Mouse (Mus musculus): ENCODE data around the gene Muc3.

Gene Muc3

DNA sequence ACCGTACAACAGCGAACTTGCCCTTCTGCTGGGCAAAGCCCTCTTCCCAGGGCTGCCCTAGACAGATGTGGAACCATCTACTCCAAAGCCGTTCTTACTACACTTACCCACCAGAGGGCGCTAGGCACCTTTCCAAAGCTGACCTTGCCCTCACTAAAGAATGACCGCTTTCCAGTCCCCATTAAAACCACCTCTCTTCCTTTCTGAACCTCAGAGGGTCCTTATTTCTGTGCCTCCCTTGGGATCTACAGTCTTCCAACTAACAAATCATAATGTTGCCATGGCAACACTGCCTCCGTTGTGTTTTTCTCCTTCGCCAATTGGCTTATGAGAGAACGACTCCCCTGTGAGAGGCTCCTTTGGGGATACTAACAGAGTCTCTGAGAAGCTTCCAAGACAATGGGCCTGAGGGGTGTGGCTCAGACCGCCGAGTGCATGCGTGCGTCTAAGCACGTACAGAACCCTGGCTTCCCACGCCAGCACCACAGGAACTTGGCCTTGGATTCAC, 26.4 kb downstream of the Muc3 start:
- in situ Hi-C loops (cut with MboI, MseI) = no loop called here

DNA sequence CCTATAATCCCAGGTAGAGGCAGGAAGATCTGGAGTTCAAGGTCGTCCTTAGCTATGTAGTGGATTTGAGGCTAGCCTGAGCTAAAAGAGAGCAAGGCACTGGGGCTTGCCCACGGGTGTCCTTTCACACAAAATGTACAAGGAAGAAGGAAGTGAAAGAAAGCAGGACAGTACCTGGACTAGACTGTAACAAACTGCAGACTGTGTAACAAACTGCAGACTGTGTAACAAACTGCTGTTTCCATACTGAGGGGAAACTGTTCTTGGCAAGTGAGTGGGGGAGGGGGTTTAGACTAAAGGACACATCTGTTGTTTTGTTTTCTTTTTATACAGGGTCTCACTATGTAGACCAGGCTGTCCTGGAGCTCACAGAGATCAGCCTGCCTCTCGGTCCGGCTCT, 27.8 kb downstream of the Muc3 start:
- in situ Hi-C loops (cut with MboI, MseI) = no loop called here

DNA sequence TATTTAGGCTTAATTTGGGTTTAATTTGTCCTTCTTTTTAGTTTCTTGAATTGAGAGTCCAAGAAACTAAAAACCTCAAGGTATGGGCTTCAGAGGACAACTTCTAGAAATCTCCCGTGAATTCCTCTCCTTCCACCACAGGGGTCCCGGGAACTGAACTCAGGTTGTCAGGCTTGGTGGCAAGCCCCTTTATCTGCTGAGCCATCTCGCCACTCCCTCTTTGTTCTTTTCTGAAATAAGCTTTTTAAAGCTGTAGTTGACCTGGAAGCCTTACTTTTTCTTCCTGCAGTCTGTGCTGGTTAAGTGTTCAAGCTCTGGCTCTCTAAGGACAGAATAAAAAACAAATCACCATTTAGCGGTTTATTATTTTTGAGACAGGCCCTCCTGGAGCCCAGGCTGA, 30.2 kb downstream of the Muc3 start:
- in situ Hi-C loops (cut with MboI, MseI) = loop anchor here (10.0 kb wide), 1 partner anchor 194 kb away; no protein-coding TSS in a partner anchor

- in situ Hi-C loops (cut with MboI, MseI) = loop anchor here (10.0 kb wide), 1 partner anchor 193 kb away; no protein-coding TSS in a partner anchor
Measured at GRCm38 (mm10) chr5:137117994-137118393, 31.1 kb downstream of the Muc3 start.

DNA sequence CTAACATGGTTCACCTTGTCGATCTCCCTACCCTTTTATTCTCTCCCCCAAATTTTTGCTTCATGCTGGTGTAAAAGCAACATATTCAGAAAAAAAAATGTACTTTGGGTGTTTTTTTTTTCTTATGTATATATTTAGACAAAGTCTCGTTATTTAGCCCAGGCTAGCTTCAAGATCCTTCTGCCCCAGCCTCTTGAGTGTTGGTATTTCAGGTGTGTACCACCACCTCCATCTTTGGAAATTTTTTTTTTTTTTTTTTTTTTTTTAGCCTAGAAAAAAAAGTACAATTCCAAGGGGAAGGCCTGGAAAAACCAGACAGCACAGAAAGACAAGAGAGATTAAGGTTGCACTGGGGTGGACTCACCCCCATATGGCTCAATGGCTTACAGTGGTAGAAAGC, 32.1 kb downstream of the Muc3 start:
- in situ Hi-C loops (cut with MboI, MseI) = loop anchor here (10.0 kb wide), 1 partner anchor 192 kb away; no protein-coding TSS in a partner anchor

DNA sequence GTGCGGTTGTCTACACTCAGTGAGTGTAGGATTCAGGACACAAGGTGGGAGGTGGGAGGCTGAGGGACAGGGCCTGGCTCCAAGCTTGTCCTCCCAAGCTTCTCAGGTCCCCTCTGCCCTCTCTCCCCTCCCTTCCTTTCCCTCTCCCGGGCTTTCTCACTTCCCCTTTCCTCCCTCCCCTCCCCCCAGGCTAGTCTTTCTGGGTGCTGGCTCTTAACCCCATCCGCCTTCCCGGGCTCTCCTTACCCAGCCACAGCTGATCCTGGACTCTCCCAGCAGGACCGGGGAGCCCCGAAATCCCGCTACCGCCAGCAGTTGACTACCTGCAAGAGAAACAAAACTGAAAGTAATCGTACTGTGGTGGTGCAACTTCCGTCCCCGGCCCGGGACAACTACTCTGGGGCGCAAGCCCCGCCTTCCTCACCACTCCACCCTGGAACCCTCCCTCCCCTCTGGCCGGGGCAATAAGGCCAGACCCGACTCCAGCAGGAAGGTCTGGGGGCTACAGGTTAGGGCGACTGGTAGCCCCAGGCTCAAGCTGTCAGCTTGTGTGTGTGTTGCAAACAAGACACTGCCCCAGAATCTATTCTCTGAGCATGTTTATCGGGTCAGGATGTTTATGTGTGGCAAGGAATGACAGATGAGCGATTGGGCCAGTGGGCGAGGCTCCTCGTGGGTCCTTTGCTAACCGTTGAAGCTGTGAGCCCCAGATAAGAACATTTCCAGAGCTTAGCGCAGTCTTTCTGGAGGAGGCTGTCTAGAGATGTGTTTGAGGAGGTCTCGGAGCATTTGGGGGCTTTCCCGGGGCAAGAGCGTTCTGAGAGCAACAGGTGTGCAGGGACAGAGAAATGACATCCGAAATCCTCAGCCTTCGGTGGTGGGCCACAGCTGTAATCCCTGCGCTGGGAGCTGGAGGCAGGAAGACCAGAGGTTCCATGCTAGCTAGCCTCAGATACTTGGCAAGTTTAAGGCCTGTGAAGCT, 33.0 kb downstream of the Muc3 start, which contains the start of gene Trim56:
Gene Trim56, minus strand, starts transcription at position 344 of the 982 bp plus-strand sequence.
- in situ Hi-C loops (cut with MboI, MseI) = loop anchor here (10.0 kb wide), 1 partner anchor 191 kb away; no protein-coding TSS in a partner anchor

DNA sequence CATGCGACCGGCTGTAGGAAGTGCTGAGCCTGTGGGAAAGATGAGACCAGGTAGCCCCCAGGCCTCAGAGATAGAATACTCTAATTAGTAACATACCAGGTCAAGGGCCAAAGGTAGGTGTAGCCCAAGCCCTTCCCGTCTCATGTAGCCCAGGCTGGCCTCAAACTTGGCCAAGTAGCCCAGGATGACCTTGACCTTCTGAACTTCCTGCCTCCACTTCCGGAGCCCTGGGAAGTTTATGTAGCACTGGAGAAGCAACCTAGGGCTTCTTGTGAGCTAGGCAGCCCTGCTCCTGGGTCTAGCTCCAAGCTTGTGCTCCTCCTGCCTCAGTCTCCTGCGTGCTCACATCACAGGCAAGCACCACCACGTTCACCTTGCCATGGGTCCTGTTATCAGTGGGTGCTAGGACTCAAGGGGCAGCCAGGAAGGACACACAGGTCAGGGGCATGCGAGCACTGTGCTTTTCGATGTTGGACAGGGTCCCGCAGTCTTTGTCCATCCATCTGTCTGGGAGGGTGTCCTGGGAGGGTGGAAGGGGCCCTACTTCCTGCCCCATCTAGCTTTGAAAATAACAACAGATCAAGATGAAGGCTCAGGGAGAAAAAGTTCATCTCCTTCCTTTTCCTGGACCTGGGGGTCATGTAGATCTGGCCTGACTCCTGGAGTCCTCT, 34.1 kb downstream of the Muc3 start:
- in situ Hi-C loops (cut with MboI, MseI) = loop anchor here (10.0 kb wide), 1 partner anchor 190 kb away; no protein-coding TSS in a partner anchor

GRCm38 (mm10) chr5:137111542-137112408, 37.3 kb downstream of the Muc3 start:
- in situ Hi-C loops (cut with MboI, MseI) = loop anchor here (10.0 kb wide), 1 partner anchor 187 kb away; no protein-coding TSS in a partner anchor

DNA sequence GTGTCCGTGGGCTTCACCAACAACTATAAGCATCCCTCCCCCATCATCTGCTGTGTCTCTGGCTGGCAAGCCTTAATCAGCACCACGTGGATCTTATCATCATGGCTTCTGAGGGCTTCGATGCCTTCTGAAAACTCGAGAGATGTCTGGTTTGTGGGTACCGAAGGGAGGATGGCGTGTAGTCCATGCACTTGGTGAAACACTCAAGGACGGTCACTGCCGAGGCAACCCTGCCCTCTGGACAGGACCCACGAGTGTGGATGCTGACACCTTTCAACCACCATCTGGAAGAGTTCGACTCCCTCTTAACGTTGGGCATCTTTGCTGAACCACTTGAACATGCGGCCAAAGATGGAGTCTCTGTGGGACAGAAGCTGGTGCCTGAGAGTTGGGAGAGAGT, 38.3 kb downstream of the Muc3 start:
- in situ Hi-C loops (cut with MboI, MseI) = loop anchor here (10.0 kb wide), 1 partner anchor 186 kb away; no protein-coding TSS in a partner anchor

DNA sequence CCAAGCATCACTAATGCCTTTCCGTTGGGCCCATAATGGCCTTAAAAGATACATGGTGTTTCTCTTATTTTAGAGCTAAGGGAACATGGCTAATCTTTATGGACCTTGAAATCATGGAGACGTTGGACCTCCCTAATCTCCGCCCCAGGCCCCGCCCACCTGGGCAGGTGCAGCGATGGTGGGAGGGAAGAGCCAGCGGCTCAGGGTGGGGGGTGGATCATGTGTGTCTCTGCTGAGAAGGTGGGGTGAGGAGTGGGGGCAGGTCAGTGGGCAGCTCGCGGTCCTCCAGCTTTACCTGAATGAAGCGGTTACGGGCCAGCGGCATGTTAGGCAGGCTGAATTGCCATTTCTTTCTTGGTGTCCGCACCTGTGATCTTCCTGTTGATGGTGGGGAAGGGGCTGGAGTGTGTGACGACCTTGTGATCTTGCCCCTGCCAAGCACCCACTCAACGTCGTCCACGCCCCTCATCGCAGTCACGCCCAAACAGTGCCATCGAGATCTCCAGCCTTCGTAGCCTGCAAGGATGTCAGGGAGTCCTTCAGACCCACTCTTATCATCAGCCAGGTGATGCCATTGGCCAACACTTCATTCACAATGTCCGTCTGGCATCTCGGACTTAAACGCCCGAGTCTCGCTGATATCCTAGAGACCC, 39.1 kb downstream of the Muc3 start:
- in situ Hi-C loops (cut with MboI, MseI) = loop anchor here (10.0 kb wide), 1 partner anchor 185 kb away; no protein-coding TSS in a partner anchor

DNA sequence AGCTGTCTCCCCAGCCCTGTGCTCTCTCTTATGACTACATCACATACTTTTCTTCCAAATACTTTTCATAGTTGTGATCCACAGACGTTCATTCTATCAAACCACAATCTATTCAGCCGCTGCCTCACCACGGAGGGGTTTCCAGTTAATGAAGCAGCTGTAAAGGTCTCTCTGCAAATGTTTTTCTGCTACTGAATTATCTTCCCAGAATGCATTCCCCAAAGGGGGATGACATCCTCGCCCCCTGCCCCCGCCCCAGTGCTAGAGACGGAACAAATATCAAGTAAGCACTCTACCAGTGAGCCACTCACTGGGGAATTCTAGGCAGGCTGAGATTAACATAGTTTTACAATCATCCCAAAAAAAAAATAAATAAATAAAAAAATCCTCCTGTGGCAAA, 41.0 kb downstream of the Muc3 start:
- in situ Hi-C loops (cut with MboI, MseI) = no loop called here

- in situ Hi-C loops (cut with MboI, MseI) = no loop called here
Measured at GRCm38 (mm10) chr5:137107670-137108069, 41.5 kb downstream of the Muc3 start.

GRCm38 (mm10) chr5:137107024-137107423, 42.1 kb downstream of the Muc3 start:
- in situ Hi-C loops (cut with MboI, MseI) = no loop called here

GRCm38 (mm10) chr5:137106434-137106833, 42.7 kb downstream of the Muc3 start:
- in situ Hi-C loops (cut with MboI, MseI) = no loop called here

DNA sequence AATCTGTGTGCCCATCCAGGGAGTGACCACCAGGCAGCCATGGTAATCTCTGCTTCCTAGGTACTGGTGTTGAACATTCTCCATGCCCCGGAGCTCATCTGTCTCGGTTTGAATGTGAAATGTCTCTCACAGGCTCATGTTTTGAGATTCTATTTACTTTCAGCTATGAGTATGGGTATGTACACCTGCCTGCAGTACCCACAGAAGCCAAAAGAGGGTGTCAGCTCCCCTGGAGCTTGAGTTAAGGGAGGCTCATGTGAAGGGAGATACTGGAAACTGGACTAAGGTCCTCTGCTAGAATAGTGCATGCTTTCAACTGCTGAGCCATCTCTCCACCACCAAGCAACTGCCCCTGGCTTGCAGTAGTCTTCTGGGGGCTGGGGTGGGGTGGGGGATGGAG, 45.2 kb downstream of the Muc3 start:
- in situ Hi-C loops (cut with MboI, MseI) = loop anchor here (5.0 kb wide), 1 partner anchor 72 kb away; no protein-coding TSS in a partner anchor

- in situ Hi-C loops (cut with MboI, MseI) = loop anchor here (5.0 kb wide), 1 partner anchor 71 kb away; no protein-coding TSS in a partner anchor
Measured at GRCm38 (mm10) chr5:137102575-137103522, 46.3 kb downstream of the Muc3 start.

DNA sequence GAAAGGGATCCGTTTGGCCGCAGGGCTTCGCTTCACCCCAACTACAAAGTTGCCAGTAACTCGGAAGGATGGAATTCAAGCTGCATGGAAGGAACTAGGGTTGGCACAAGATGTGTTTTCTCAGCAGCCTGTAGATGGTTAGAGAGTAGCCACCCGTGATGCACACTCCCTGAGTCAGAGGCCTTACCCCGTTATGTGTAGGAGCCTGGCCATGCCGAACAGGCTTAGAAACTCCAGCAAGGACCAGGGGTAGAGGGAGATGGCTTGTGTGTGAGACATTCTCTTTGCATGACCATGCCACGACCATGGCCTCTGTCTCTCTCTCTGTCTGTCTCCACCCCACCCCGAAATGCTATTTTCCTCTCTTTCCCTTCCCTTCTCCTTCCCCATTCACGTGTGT, 47.0 kb downstream of the Muc3 start:
- in situ Hi-C loops (cut with MboI, MseI) = loop anchor here (5.0 kb wide), 1 partner anchor 70 kb away; no protein-coding TSS in a partner anchor

GRCm38 (mm10) chr5:137100660-137101059, 48.5 kb downstream of the Muc3 start:
- in situ Hi-C loops (cut with MboI, MseI) = loop anchor here (5.0 kb wide), 1 partner anchor 68 kb away; no protein-coding TSS in a partner anchor

DNA sequence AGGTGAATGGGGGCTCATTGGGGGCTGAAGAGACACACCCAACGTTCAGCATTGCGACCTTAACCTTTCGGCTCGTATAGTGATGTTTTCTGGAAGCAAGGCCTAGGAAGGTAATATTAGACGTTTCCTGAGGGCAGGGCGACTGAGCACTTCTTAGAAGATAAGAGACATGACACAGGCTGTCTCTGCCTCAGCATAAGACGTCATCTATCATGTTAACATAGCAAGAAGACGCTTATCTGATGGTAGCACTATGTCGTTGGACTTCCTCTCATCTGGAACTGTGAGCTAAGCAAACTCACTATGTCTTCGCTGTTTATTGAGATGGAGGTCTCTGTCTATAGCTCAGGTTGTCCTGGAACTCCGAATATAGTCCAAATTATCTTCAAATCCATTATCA, 50.7 kb downstream of the Muc3 start:
- in situ Hi-C loops (cut with MboI, MseI) = no loop called here
